In the genomic region with DNA sequence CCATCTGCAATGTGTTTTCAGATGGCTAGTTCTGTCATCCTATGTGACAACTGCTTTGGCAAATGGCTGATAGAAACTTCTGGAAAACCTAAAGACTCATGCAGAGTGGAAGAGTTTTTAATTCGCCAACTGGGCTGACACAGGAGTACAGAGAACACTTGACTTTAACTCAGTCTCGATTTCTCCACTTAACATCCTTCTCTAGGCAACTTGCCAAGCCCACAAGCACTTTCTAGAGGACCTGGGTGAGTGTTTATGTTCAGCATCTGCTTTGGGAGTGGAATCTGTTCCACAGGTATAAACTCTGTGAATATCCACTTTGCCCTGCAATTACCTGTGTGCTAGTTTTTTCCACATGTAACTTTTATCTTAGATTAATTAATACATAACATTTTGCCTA, we compare ENCODE assay signal across 26 mouse cellular contexts.
DNase-seq lines count a peak whose midpoint lies in the region; ATAC-seq lines count a peak whose summit lies in the region.
"Had no signal": no experiment of that assay in that cellular context is flagged by ENCODE, and none has a peak within 500 bp of the region (broad histone marks: within the 10 kb centered on the region; RNA-seq: fewer than 3 reads in every experiment).

No protein-coding gene starts in this region.

- H3K36me3 ChIP-seq in lung, embryonic 16.5 days (ENCODE audit: control insufficient read depth, insufficient read depth, low read length) = no peaks in the 10 kb centered on the region
- no peaks in the 10 kb centered on the region for H3K36me3 ChIP-seq in heart, embryonic 10.5 days
- H3K36me3 ChIP-seq: forebrain, embryonic 10.5 days; heart, embryonic 15.5 days; hindbrain, embryonic 10.5 days; hindbrain, embryonic 13.5 days had no signal

- H3K27ac ChIP-seq in lung, embryonic 16.5 days (ENCODE audit: low read length) = no peak overlapping the region
- H3K27ac ChIP-seq in heart, embryonic 10.5 days = no peak overlapping the region
- H3K27ac ChIP-seq: forebrain, embryonic 10.5 days; forebrain, embryonic 13.5 days; heart, adult 2 months; heart, embryonic 15.5 days; hindbrain, embryonic 10.5 days; hindbrain, embryonic 13.5 days had no signal

- no peak overlapping the region for H3K4me3 ChIP-seq in lung, embryonic 16.5 days (ENCODE audit: low read length)
- no peak overlapping the region for H3K4me3 ChIP-seq in heart, embryonic 10.5 days
- H3K4me3 ChIP-seq: forebrain, embryonic 10.5 days; forebrain, embryonic 13.5 days; heart, adult 2 months; heart, embryonic 15.5 days; hindbrain, embryonic 10.5 days; hindbrain, embryonic 13.5 days had no signal

- peak; percentile 67; the same call in 1 of the 2 replicates for ATAC-seq in lung, embryonic 16.5 days (ENCODE audit: low read depth)
- ATAC-seq: forebrain, embryonic 13.5 days; forebrain, embryonic 16.5 days; hindbrain, embryonic 16.5 days; Patski had no signal

- peaks cover 3% of the 10 kb centered on the region; the same call in 1 of the 2 replicates for H3K4me1 ChIP-seq in lung, embryonic 16.5 days (replicated peaks; ENCODE audit: control insufficient read depth, insufficient read depth, low read length)
- peaks cover 3% of the 10 kb centered on the region; the same call in 1 of the 2 replicates for H3K4me1 ChIP-seq in heart, embryonic 10.5 days
- H3K4me1 ChIP-seq: forebrain, embryonic 10.5 days; forebrain, embryonic 13.5 days; heart, embryonic 15.5 days; hindbrain, embryonic 10.5 days; hindbrain, embryonic 13.5 days had no signal

- H3K9me3 ChIP-seq in lung, embryonic 16.5 days (ENCODE audit: control insufficient read depth, low read length) = no peaks in the 10 kb centered on the region
- H3K9me3 ChIP-seq in heart, embryonic 10.5 days = no peaks in the 10 kb centered on the region
- H3K9me3 ChIP-seq: forebrain, embryonic 10.5 days; heart, embryonic 15.5 days had no signal

- H3K4me2 ChIP-seq in lung, embryonic 16.5 days (ENCODE audit: low read depth, low read length) = no peak overlapping the region
- H3K4me2 ChIP-seq: forebrain, embryonic 13.5 days; heart, embryonic 11.5 days; heart, embryonic 15.5 days; hindbrain, embryonic 13.5 days had no signal

- H3K9ac ChIP-seq in lung, embryonic 16.5 days (ENCODE audit: low read length) = no peak overlapping the region
- H3K9ac ChIP-seq: forebrain, embryonic 13.5 days; heart, embryonic 15.5 days; hindbrain, embryonic 13.5 days had no signal

- no peaks in the 10 kb centered on the region for H3K27me3 ChIP-seq in lung, embryonic 16.5 days (ENCODE audit: control insufficient read depth, insufficient read depth, low read depth, low read length)
- peaks cover 3% of the 10 kb centered on the region; the same call in 1 of the 2 replicates for H3K27me3 ChIP-seq in heart, embryonic 10.5 days (ENCODE audit: insufficient read depth, poor library complexity, severe bottlenecking)
- H3K27me3 ChIP-seq: forebrain, embryonic 13.5 days; hindbrain, embryonic 13.5 days had no signal

- 33% methylated on average over 2 of the region's 2 CpGs for WGBS in lung, embryonic 16.5 days
- WGBS in heart, embryonic 10.5 days = 68% methylated on average over 2 of the region's 2 CpGs

- peak; percentile 59 to 74 for DNase-seq in lung, adult 18-20 months
- DNase-seq in lung, postnatal 14 days = peak; percentile 54
- no peak for DNase-seq in heart, embryonic 10.5 days (ENCODE audit: low spot score)
- DNase-seq in layer of hippocampus, adult 8-10 months (ENCODE audit: low spot score in 2 of 2) = no peak
- DNase-seq in Muller cell, postnatal 12 days (ENCODE audit: inconsistent ontology term) = no peak
- DNase-seq: adrenal gland, postnatal 10 days; adrenal gland, postnatal 36 days; cerebellum, adult 18-20 months; cerebellum, adult 9-10 months; cerebellum, postnatal 25 days; embryo, embryonic 11 days; gastrocnemius, postnatal 10 days; gastrocnemius, postnatal 36 days; heart, adult 2 months; heart, postnatal 10 days; heart, postnatal 36 days had no signal

Comparison
In these comparisons a context has a peak if more than half of its experiments do, and no peak if none do; other contexts are left out.
1. DNase-seq: peak in lung, adult 18-20 months (2 of 2) and lung, postnatal 14 days (single experiment); none in heart, embryonic 10.5 days (single experiment), layer of hippocampus, adult 8-10 months (0 of 2) and Muller cell, postnatal 12 days (single experiment).